Mouse (Mus musculus) hindbrain, embryonic 13.5 days (tissue): ENCODE data around the gene Smyd4. TPM values are rescaled to one million over a fixed set of nuclear protein-coding genes. Genes with fewer than 3 reads are reported as not detected.

ENCODE experiments used
- ATAC-seq: fragments of 200-750 bp; cut with Nextera tagmentation; 2 replicates; pipeline ENCODE4 v1.8.0; 2017; ENCODE audit warnings: moderate TSS enrichment; ENCODE audit not compliant: low FRiP score
- H3K27ac ChIP-seq: fragments of 300-500 bp; sonication (generic); 2 replicates; pipeline ENCODE4 v1.5.1; 2015; ENCODE audit warnings: inconsistent platforms, mild to moderate bottlenecking, moderate library complexity
- H3K27me3 ChIP-seq: fragments of 300-500 bp; sonication (generic); 2 replicates; pipeline ENCODE4 v1.6.1; 2015; ENCODE audit warnings: mild to moderate bottlenecking, inconsistent platforms
- H3K36me3 ChIP-seq: fragments of 300-500 bp; sonication (generic); 2 replicates; pipeline ENCODE4 v1.6.1; 2015; ENCODE audit warnings: mild to moderate bottlenecking, inconsistent platforms
- H3K4me1 ChIP-seq: fragments of 300-500 bp; sonication (generic); replicated peaks from 2 replicates; pipeline ENCODE4 v1.6.1; 2015; ENCODE audit warnings: inconsistent platforms
- H3K4me2 ChIP-seq: fragments of 300-500 bp; sonication (generic); 2 replicates; pipeline ENCODE4 v1.6.1; 2015; ENCODE audit warnings: inconsistent platforms, mild to moderate bottlenecking, moderate library complexity
- H3K4me3 ChIP-seq: fragments of 300-500 bp; sonication (generic); 2 replicates; pipeline ENCODE4 v1.5.1; 2015; ENCODE audit warnings: mild to moderate bottlenecking, inconsistent platforms
- H3K9ac ChIP-seq: fragments of 300-500 bp; sonication (generic); 2 replicates; pipeline ENCODE4 v1.6.1; 2015; ENCODE audit warnings: mild to moderate bottlenecking, inconsistent platforms
- H3K9me3 ChIP-seq: fragments of 300-500 bp; sonication (generic); 2 replicates; pipeline ENCODE4 v1.6.1; 2016; ENCODE audit warnings: inconsistent platforms
- WGBS: fragments of 180-500 bp; shearing (Covaris S2); methylation state at CpG from one replicate; pipeline ENCODE4 v1.1.7; 2015; 5-methylcytosine and 5-hydroxymethylcytosine counted together
- polyA plus RNA-seq: library from polyadenylated mRNA; unstranded; fragments of >200 nt; fragmentation: Nextera tagmentation; extraction: Ambion mirVana; gene quantifications from 2 replicates; pipeline ENCODE4 v1.2.1, GENCODE M21; 2015

The Smyd4 gene
- polyA plus RNA-seq, 1 experiment from 2014 or later: 16.9 TPM

- no peak for ATAC-seq
- Histone ChIP-seq H3K36me3 (no peaks in the 10 kb centered on the region), H3K9ac (peak within 1 kb of the TSS; percentile 29; the same call in 1 of the 2 replicates), H3K9me3 (no peaks in the 10 kb centered on the region), H3K27ac (no peak within 1 kb of the TSS), H3K27me3 (no peaks in the 10 kb centered on the region), H3K4me2 (peak within 1 kb of the TSS; percentile 27; the same call in 1 of the 2 replicates), H3K4me1 (peaks cover 10% of the 10 kb centered on the region; the same call in 1 of the 2 replicates), H3K4me3 (peak within 1 kb of the TSS; percentile 20; the same call in 1 of the 2 replicates)
- WGBS: 40% methylated on average over 10 of the region's 10 CpGs
These were observed 74.0 kb downstream of the Smyd4 start, which contains the start of gene Serpinf1 for GRCm38 (mm10) chr11:75422013-75422792. TSS of gene Serpinf1 (minus strand) at chr11:75422701.

- no peak overlapping the region for H3K27ac ChIP-seq
- 89% methylated on average over 3 of the region's 3 CpGs for WGBS
- H3K4me2 ChIP-seq: no peak overlapping the region
- no peak overlapping the region for H3K9ac ChIP-seq
- no peak overlapping the region for H3K4me3 ChIP-seq
- H3K27me3 ChIP-seq: no peaks in the 10 kb centered on the region
- no peak for ATAC-seq
- H3K4me1 ChIP-seq: peaks cover 10% of the 10 kb centered on the region; the same call in 1 of the 2 replicates
- H3K36me3 ChIP-seq: no peaks in the 10 kb centered on the region
- no peaks in the 10 kb centered on the region for H3K9me3 ChIP-seq
These were observed 74.9 kb downstream of the Smyd4 start for GRCm38 (mm10) chr11:75423091-75423490.

GRCm38 (mm10) chr11:75424033-75424432, 75.8 kb downstream of the Smyd4 start:
- H3K4me2 ChIP-seq: no peak overlapping the region
- ATAC-seq: no peak
- no peak overlapping the region for H3K9ac ChIP-seq
- H3K4me3 ChIP-seq: no peak overlapping the region
- no peaks in the 10 kb centered on the region for H3K9me3 ChIP-seq
- WGBS: 93% methylated on average over 9 of the region's 9 CpGs
- no peaks in the 10 kb centered on the region for H3K27me3 ChIP-seq
- no peaks in the 10 kb centered on the region for H3K36me3 ChIP-seq
- H3K27ac ChIP-seq: no peak overlapping the region
- H3K4me1 ChIP-seq: peaks cover 10% of the 10 kb centered on the region; the same call in 1 of the 2 replicates

GRCm38 (mm10) chr11:75424459-75424858, 76.2 kb downstream of the Smyd4 start:
- H3K9me3 ChIP-seq: no peaks in the 10 kb centered on the region
- H3K4me1 ChIP-seq: peaks cover 10% of the 10 kb centered on the region; the same call in 1 of the 2 replicates
- ATAC-seq: no peak
- WGBS: 94% methylated on average over 3 of the region's 3 CpGs
- no peak overlapping the region for H3K4me3 ChIP-seq
- H3K9ac ChIP-seq: no peak overlapping the region
- no peak overlapping the region for H3K27ac ChIP-seq
- H3K36me3 ChIP-seq: no peaks in the 10 kb centered on the region
- no peak overlapping the region for H3K4me2 ChIP-seq
- H3K27me3 ChIP-seq: no peaks in the 10 kb centered on the region

GRCm38 (mm10) chr11:75429019-75429705, 80.9 kb downstream of the Smyd4 start:
- Histone ChIP-seq H3K9ac (no peak overlapping the region), H3K4me1 (no peaks in the 10 kb centered on the region), H3K9me3 (no peaks in the 10 kb centered on the region), H3K4me3 (no peak overlapping the region), H3K36me3 (no peaks in the 10 kb centered on the region), H3K27ac (no peak overlapping the region), H3K27me3 (no peaks in the 10 kb centered on the region), H3K4me2 (no peak overlapping the region)
- WGBS: 90% methylated on average over 9 of the region's 9 CpGs
- no peak for ATAC-seq

- peak; percentile 46 for ATAC-seq
- Histone ChIP-seq H3K9ac (no peak overlapping the region), H3K36me3 (no peaks in the 10 kb centered on the region), H3K27ac (no peak overlapping the region), H3K4me3 (no peak overlapping the region), H3K4me1 (no peaks in the 10 kb centered on the region), H3K27me3 (no peaks in the 10 kb centered on the region), H3K9me3 (no peaks in the 10 kb centered on the region), H3K4me2 (no peak overlapping the region)
- WGBS: 68% methylated on average over 11 of the region's 11 CpGs
These were observed 83.1 kb downstream of the Smyd4 start for GRCm38 (mm10) chr11:75431307-75431706.

GRCm38 (mm10) chr11:75434138-75434537, 85.9 kb downstream of the Smyd4 start:
- WGBS: 88% methylated on average over 5 of the region's 5 CpGs
- H3K4me1 ChIP-seq: no peaks in the 10 kb centered on the region

GRCm38 (mm10) chr11:75438194-75438593, 90.0 kb downstream of the Smyd4 start:
- 88% methylated on average over 13 of the region's 13 CpGs for WGBS
- Histone ChIP-seq H3K9ac (no peak overlapping the region), H3K36me3 (peaks cover 32% of the 10 kb centered on the region), H3K27ac (no peak overlapping the region), H3K4me2 (no peak overlapping the region), H3K4me1 (0 out of 2 replicates have a peak, but pooled peaks cover 4% of the 10 kb centered on the region), H3K4me3 (no peak overlapping the region), H3K9me3 (no peaks in the 10 kb centered on the region), H3K27me3 (no peaks in the 10 kb centered on the region)
- no peak for ATAC-seq

More at GRCm38 (mm10) chr11:75434138-75434537, 85.9 kb downstream of the Smyd4 start:
- Histone ChIP-seq H3K4me2 (no peak overlapping the region), H3K27me3 (no peaks in the 10 kb centered on the region), H3K36me3 (no peaks in the 10 kb centered on the region), H3K4me3 (no peak overlapping the region), H3K9me3 (no peaks in the 10 kb centered on the region), H3K9ac (no peak overlapping the region), H3K27ac (no peak overlapping the region)
- no peak for ATAC-seq

- ATAC-seq: no peak
- 90% methylated on average over 3 of the region's 3 CpGs for WGBS
- no peak overlapping the region for H3K4me3 ChIP-seq
These were observed 90.6 kb downstream of the Smyd4 start for GRCm38 (mm10) chr11:75438804-75439203.

GRCm38 (mm10) chr11:75439363-75439762, 91.1 kb downstream of the Smyd4 start, which contains the start of gene Serpinf2:
TSS of gene Serpinf2 (minus strand) at chr11:75439591.
- Histone ChIP-seq H3K4me1 (0 out of 2 replicates have a peak, but pooled peaks cover 7% of the 10 kb centered on the region), H3K27ac (no peak within 1 kb of the TSS), H3K9ac (no peak within 1 kb of the TSS), H3K36me3 (peaks cover 43% of the 10 kb centered on the region), H3K4me3 (no peak within 1 kb of the TSS), H3K9me3 (no peaks in the 10 kb centered on the region), H3K4me2 (no peak within 1 kb of the TSS), H3K27me3 (no peaks in the 10 kb centered on the region)
- 92% methylated on average over 6 of the region's 6 CpGs for WGBS
- ATAC-seq: no peak

More at GRCm38 (mm10) chr11:75438804-75439203, 90.6 kb downstream of the Smyd4 start:
- H3K27me3 ChIP-seq: no peaks in the 10 kb centered on the region
- H3K4me1 ChIP-seq: 0 out of 2 replicates have a peak, but pooled peaks cover 6% of the 10 kb centered on the region
- H3K27ac ChIP-seq: no peak overlapping the region
- H3K9ac ChIP-seq: no peak overlapping the region
- H3K4me2 ChIP-seq: no peak overlapping the region
- H3K36me3 ChIP-seq: peaks cover 38% of the 10 kb centered on the region
- no peaks in the 10 kb centered on the region for H3K9me3 ChIP-seq

GRCm38 (mm10) chr11:75439951-75440350, 91.7 kb downstream of the Smyd4 start:
- no peak overlapping the region for H3K9ac ChIP-seq
- no peaks in the 10 kb centered on the region for H3K9me3 ChIP-seq
- no peak overlapping the region for H3K4me2 ChIP-seq
- no peaks in the 10 kb centered on the region for H3K27me3 ChIP-seq
- no peak overlapping the region for H3K4me3 ChIP-seq
- H3K36me3 ChIP-seq: peaks cover 49% of the 10 kb centered on the region
- WGBS: 89% methylated on average over 3 of the region's 3 CpGs
- no peak for ATAC-seq
- H3K4me1 ChIP-seq: 0 out of 2 replicates have a peak, but pooled peaks cover 7% of the 10 kb centered on the region
- H3K27ac ChIP-seq: no peak overlapping the region

GRCm38 (mm10) chr11:75441034-75441433, 92.8 kb downstream of the Smyd4 start:
- Histone ChIP-seq H3K27ac (no peak overlapping the region), H3K27me3 (no peaks in the 10 kb centered on the region), H3K9ac (no peak overlapping the region), H3K4me3 (no peak overlapping the region), H3K9me3 (no peaks in the 10 kb centered on the region), H3K36me3 (peaks cover 60% of the 10 kb centered on the region), H3K4me1 (0 out of 2 replicates have a peak, but pooled peaks cover 7% of the 10 kb centered on the region), H3K4me2 (no peak overlapping the region)
- 88% methylated on average over 7 of the region's 7 CpGs for WGBS
- no peak for ATAC-seq
